Mouse (Mus musculus) monocyte, adult 2 months (primary cell): ENCODE results near the gene Sptssa.

ENCODE experiments used
- DNase-seq, 2 experiments: peaks; one replicate each; pipeline ENCODE4 v3.0.0; 2022; ENCODE audit warnings: low spot score in 2 of 2, low read depth in 1 of 2

The Sptssa gene

GRCm38 (mm10) chr12:54655292-54656038 lies 908 bp downstream of the Sptssa start:
- DNase-seq: no peak

- DNase-seq: no peak
These were observed 1.6 kb downstream of the Sptssa start for GRCm38 (mm10) chr12:54654741-54655140.

GRCm38 (mm10) chr12:54654141-54654540 lies 2.2 kb downstream of the Sptssa start:
- no peak for DNase-seq

- DNase-seq: no peak
These were observed 4.0 kb downstream of the Sptssa start for GRCm38 (mm10) chr12:54652346-54652745.

GRCm38 (mm10) chr12:54651820-54652219 lies 4.6 kb downstream of the Sptssa start:
- DNase-seq: no peak

GRCm38 (mm10) chr12:54651158-54651557 lies 5.2 kb downstream of the Sptssa start:
- no peak for DNase-seq

GRCm38 (mm10) chr12:54644947-54645346 lies 11.4 kb downstream of the Sptssa start:
- DNase-seq: no peak

GRCm38 (mm10) chr12:54643320-54643892 lies 13.0 kb downstream of the Sptssa start:
- no peak for DNase-seq

- no peak for DNase-seq
These were observed 15.0 kb downstream of the Sptssa start for GRCm38 (mm10) chr12:54641374-54641773.

- DNase-seq: no peak
These were observed 16.1 kb downstream of the Sptssa start for GRCm38 (mm10) chr12:54640259-54640658.

GRCm38 (mm10) chr12:54637033-54637432 lies 19.3 kb downstream of the Sptssa start:
- no peak for DNase-seq

GRCm38 (mm10) chr12:54632141-54632540 lies 24.2 kb downstream of the Sptssa start:
- no peak for DNase-seq

GRCm38 (mm10) chr12:54621942-54622341 lies 34.4 kb downstream of the Sptssa start:
- no peak for DNase-seq

GRCm38 (mm10) chr12:54620042-54620705 lies 36.2 kb downstream of the Sptssa start:
- DNase-seq: no peak

- DNase-seq: no peak
These were observed 47.4 kb downstream of the Sptssa start for GRCm38 (mm10) chr12:54608988-54609387.

- no peak for DNase-seq
These were observed 51.2 kb downstream of the Sptssa start for GRCm38 (mm10) chr12:54605203-54605602.

GRCm38 (mm10) chr12:54603542-54604167 lies 52.7 kb downstream of the Sptssa start:
- no peak for DNase-seq

GRCm38 (mm10) chr12:54600482-54600881 lies 55.9 kb downstream of the Sptssa start:
- DNase-seq: no peak

- no peak for DNase-seq
These were observed 58.0 kb downstream of the Sptssa start for GRCm38 (mm10) chr12:54598358-54598757.

- no peak for DNase-seq
These were observed 59.7 kb downstream of the Sptssa start for GRCm38 (mm10) chr12:54596715-54597114.
